Mouse (Mus musculus): ENCODE measurements around the gene Cyp2w1.

DNA sequence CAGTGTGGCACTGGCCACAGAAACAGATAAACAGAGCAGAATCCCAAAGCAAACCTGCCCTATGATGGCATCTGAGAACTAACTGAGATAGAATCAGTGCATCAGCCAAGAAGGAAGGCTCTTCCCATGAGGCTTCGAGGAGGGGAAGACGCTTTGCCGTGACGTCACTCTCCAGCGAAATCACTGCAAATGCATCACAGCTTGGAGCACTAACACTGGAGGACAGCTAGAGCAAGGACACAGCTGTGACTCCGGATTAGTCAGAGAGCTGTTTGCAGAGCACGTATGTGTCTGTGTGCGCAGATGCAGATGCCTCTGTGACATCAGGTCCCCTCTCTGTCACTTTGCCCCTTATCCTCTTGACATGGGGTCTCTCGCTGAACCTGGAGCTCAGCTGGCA lies 40.6 kb upstream of the Cyp2w1 start:
- TF ChIP-seq POLR2A (IDR thresholded peaks at IDR 0.05; ENCODE audit: low read depth, low read length) (no peak), CTCF (IDR thresholded peaks at IDR 0.05; ENCODE audit: extremely low read depth, insufficient read length, insufficient replicate concordance, low read depth, low read length) (no peak)
